Mouse (Mus musculus) embryo, embryonic 10.5 days (tissue): ENCODE measurements around the gene Sfxn1.

Experiments used
- DNase-seq: peaks from one replicate; pipeline ENCODE4 v3.0.0-alpha.2; 2015; ENCODE audit warnings: low spot score

Sfxn1 gene

GRCm38 (mm10) chr13:54137756-54138410 lies 66.2 kb downstream of the Sfxn1 start:
- no peak for DNase-seq

GRCm38 (mm10) chr13:54143788-54144187 lies 72.1 kb downstream of the Sfxn1 start:
- DNase-seq = peak; percentile 43

GRCm38 (mm10) chr13:54144624-54145023 lies 73.0 kb downstream of the Sfxn1 start:
- no peak for DNase-seq

DNA sequence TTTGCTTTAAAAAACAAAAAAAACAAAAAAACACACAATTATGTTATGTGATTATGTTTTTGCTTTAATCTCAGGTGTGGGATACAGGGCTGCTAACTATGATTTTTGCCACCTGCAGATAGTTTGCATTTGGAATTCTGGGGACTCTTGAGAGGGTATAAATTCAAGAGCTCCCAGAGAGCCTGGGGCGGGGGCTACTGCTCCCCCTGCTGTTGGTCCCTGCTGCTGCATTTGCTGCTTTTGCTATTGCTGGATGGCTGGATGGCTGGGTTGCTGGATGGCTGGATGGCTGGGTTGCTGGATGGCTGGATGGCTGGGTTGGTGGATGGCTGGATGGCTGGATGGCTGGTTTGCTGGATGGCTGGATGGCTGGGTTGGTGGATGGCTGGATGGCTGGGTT lies 75.7 kb downstream of the Sfxn1 start:
- DNase-seq = no peak

DNA sequence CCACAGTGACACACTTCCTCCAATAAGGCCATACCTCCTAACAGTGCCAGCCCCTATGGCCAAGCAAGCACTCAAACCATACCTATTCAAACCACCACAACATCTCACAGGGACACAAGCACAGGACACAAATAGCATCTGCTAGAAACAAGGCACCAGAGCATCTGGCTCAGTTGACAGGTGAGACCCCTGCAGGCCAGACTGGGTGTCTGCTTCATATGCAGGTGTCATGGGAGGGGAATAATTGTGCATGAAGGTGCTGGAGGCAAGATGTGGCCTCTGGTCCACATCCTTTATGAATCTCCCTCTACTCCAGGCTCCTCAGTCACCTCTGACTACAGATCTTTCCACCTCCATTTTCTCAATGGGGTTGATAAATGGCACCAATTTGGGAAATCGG lies 80.8 kb downstream of the Sfxn1 start:
- no peak for DNase-seq

- DNase-seq = no peak
Observed at GRCm38 (mm10) chr13:54152911-54153310, 81.2 kb downstream of the Sfxn1 start.

DNA sequence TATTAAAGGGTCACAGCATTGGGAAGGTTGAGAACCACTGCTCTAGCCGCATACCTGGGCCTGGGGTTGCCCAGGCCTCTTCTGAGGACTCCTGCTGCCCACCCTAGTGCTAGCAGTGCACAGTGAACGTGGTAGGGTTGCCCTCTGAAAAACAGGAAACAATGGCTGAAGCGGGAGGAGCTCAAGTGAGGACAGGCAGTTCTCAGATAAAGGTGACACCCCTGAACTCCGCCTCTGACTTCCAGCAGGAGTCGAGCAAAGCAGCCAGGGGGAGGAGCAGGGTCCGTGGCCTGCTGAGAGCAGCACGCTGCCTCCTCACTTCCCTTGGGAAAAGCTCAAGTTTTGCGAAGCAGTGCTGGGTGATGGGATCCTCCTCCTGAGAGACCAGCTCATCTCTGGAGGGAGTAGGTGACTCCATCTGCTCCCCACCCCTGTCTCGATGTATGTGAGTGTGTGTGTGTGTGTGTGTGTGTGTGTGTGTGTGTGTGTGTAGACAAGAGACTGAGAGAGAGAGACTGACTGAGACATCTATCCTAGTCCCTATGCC lies 82.1 kb downstream of the Sfxn1 start:
- DNase-seq = peak; percentile 19

DNA sequence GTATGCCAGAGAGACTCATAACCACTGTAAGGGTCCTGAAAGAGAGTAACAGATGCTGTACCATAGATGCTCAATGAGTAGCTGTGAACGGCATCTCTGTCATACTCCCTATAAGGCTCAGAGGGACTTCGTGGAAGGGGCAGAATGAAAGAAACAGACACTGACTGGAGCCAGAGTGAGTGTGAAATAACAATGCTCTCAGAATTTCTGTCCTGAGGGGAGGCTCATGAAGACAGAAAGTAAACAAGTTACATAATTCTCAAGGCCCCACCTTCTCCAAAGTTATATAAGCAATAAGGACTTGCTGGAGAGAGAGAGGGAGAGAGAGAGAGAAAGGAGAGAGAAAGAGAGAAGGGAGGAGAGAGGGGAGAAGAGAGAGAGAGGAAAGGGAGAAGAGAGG lies 84.2 kb downstream of the Sfxn1 start:
- DNase-seq = no peak
